Mouse (Mus musculus): ENCODE measurements around the gene Fam161a.
A peak's percentile ranks its signal among the peaks of the same experiment; 100 is the strongest.

Fam161a gene

GRCm38 (mm10) chr11:23007481-23008180, at the start of gene Fam161a:
Fam161a (plus strand) TSS chr11:23007531.
- DNase-seq (ENCODE audit: low read depth, low spot score) = peak; percentile 96

- no peak for DNase-seq (ENCODE audit: low read depth, low spot score)
Measured at GRCm38 (mm10) chr11:22957791-22958374, 49.4 kb upstream of the Fam161a start.

GRCm38 (mm10) chr11:22962101-22962500, 45.2 kb upstream of the Fam161a start:
- no peak for DNase-seq (ENCODE audit: low read depth, low spot score)

GRCm38 (mm10) chr11:22964401-22964800, 42.9 kb upstream of the Fam161a start:
- no peak for DNase-seq (ENCODE audit: low read depth, low spot score)

- DNase-seq (ENCODE audit: low read depth, low spot score) = no peak
Measured at GRCm38 (mm10) chr11:22965503-22965902, 41.8 kb upstream of the Fam161a start.

GRCm38 (mm10) chr11:22969486-22969885, 37.8 kb upstream of the Fam161a start:
- DNase-seq (ENCODE audit: low read depth, low spot score) = no peak

GRCm38 (mm10) chr11:22970546-22970945, 36.8 kb upstream of the Fam161a start:
- no peak for DNase-seq (ENCODE audit: low read depth, low spot score)

GRCm38 (mm10) chr11:22971835-22972709, 35.3 kb upstream of the Fam161a start, which contains the start of gene Zrsr1:
Zrsr1 (plus strand) TSS chr11:22972005.
- DNase-seq (ENCODE audit: low read depth, low spot score) = peak; percentile 78

- DNase-seq (ENCODE audit: low read depth, low spot score) = peak; percentile 71
Measured at GRCm38 (mm10) chr11:22972746-22973526, 34.4 kb upstream of the Fam161a start.

- peak; percentile 53 for DNase-seq (ENCODE audit: low read depth, low spot score)
Measured at GRCm38 (mm10) chr11:22973599-22973998, 33.7 kb upstream of the Fam161a start.

GRCm38 (mm10) chr11:22978215-22978614, 29.1 kb upstream of the Fam161a start:
- no peak for DNase-seq (ENCODE audit: low read depth, low spot score)

- no peak for DNase-seq (ENCODE audit: low read depth, low spot score)
Measured at GRCm38 (mm10) chr11:22978711-22979110, 28.6 kb upstream of the Fam161a start.

GRCm38 (mm10) chr11:22979221-22979620, 28.1 kb upstream of the Fam161a start:
- DNase-seq (ENCODE audit: low read depth, low spot score) = no peak

- no peak for DNase-seq (ENCODE audit: low read depth, low spot score)
Measured at GRCm38 (mm10) chr11:22981041-22981440, 26.3 kb upstream of the Fam161a start.

GRCm38 (mm10) chr11:22981543-22981950, 25.8 kb upstream of the Fam161a start:
- DNase-seq (ENCODE audit: low read depth, low spot score) = no peak

- DNase-seq (ENCODE audit: low read depth, low spot score) = peak; percentile 92
Measured at GRCm38 (mm10) chr11:22981984-22982757, 25.2 kb upstream of the Fam161a start, which contains the start of the genes Gm28048 and Commd1. Gm28048 (minus strand) TSS chr11:22982090. Commd1 (minus strand) TSS chr11:22982382.

- DNase-seq (ENCODE audit: low read depth, low spot score) = no peak
Measured at GRCm38 (mm10) chr11:22982846-22983245, 24.5 kb upstream of the Fam161a start.

GRCm38 (mm10) chr11:22985510-22985909, 21.8 kb upstream of the Fam161a start:
- DNase-seq (ENCODE audit: low read depth, low spot score) = no peak

GRCm38 (mm10) chr11:22987357-22987756, 20.0 kb upstream of the Fam161a start:
- no peak for DNase-seq (ENCODE audit: low read depth, low spot score)

- DNase-seq (ENCODE audit: low read depth, low spot score) = no peak
Measured at GRCm38 (mm10) chr11:22989786-22990185, 17.5 kb upstream of the Fam161a start.

Measured in telencephalon, adult 2 months (tissue).